Mouse (Mus musculus) erythroid progenitor cell, adult 5-6 weeks (primary cell): ENCODE results near the gene Klre1. TPM values are rescaled to one million over a fixed set of nuclear protein-coding genes. Genes with fewer than 3 reads are reported as not detected.

Source experiments
- ATAC-seq: replicated peaks from 2 replicates; pipeline ENCODE4 v1.8.0; 2016; ENCODE audit warnings: moderate number of reproducible peaks, mild to moderate bottlenecking, moderate TSS enrichment, inconsistent platforms; ENCODE audit not compliant: poor library complexity, low FRiP score, severe bottlenecking
- total RNA-seq, 2 experiments: library from RNA; stranded (forward) in 1 of 2; stranded (reverse) in 1 of 2; fragments of 150-400 nt in 1 of 2; fragments of 186-747, 209-891 nt in 1 of 2; gene quantifications; 2 replicates each; pipeline versions ENCODE4 v1.2.3 to v1.2.4; 2015 to 2017; ENCODE audit warnings: low replicate concordance in 2 of 2

The Klre1 gene
- total RNA-seq (2015; ENCODE audit: low replicate concordance) (not detected in 2 replicates), total RNA-seq (2017; ENCODE audit: low replicate concordance) (not detected in 2 replicates)

GRCm38 (mm10) chr6:129577605-129578004 lies at the start of gene Klre1:
TSS of gene Klre1 (plus strand) at chr6:129577905.
- ATAC-seq, result no peak

GRCm38 (mm10) chr6:129529605-129530004 lies 48.1 kb upstream of the Klre1 start:
- ATAC-seq, result no peak

- ATAC-seq, result no peak
Observed at GRCm38 (mm10) chr6:129530261-129530660, 47.4 kb upstream of the Klre1 start.

GRCm38 (mm10) chr6:129532556-129532941 lies 45.2 kb upstream of the Klre1 start:
- ATAC-seq, result peak; percentile 28; the same call in 1 of the 2 replicates

DNA sequence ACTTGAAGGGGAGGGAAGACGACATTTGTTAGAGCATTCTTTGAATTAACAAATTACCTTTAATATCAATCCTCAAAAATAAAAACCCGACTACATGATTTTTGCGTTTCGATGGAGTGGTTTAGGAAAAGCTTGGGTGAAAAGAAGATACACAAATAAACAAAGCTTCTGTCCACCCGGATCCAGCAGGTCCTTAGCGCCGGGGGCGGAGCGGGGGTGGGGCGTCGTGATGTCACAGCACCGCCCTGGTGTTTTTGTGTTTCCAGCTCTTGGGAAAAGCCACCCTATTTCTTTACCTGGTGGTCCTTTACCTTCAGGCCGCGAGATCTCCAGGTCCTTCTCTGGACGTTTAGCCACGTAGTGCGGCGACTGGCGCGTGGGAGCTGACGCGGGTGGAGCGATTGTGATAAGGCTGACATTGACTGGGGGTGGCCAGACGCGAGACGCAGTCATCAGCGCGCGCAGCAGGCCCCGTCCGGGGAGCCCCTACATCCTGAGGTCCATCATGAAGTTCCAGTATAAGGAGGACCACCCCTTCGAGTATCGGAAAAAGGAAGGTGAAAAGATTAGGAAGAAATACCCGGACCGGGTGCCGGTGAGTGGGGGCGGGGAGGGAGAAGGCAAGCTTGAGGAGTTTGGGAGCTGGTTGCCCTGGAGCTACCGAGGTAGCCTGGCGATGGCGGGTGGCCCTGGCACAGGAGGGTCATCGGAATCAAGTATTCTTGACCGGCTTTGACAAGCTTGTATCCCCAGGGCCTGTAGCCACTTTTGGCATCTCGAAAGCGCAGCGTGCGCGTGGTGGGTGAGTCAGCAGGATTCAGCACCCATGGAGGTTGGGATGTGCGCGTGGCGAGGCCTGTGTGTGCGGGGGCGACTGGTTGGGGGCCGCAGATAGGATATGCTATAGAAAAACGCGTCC lies 44.5 kb upstream of the Klre1 start, which contains the start of gene Gabarapl1:
Gene Gabarapl1, plus strand, starts transcription at position 219 of the 919 bp plus-strand sequence.
- peak; percentile 83 for ATAC-seq

- ATAC-seq, result no peak
Observed at GRCm38 (mm10) chr6:129534057-129534456, 43.6 kb upstream of the Klre1 start.

DNA sequence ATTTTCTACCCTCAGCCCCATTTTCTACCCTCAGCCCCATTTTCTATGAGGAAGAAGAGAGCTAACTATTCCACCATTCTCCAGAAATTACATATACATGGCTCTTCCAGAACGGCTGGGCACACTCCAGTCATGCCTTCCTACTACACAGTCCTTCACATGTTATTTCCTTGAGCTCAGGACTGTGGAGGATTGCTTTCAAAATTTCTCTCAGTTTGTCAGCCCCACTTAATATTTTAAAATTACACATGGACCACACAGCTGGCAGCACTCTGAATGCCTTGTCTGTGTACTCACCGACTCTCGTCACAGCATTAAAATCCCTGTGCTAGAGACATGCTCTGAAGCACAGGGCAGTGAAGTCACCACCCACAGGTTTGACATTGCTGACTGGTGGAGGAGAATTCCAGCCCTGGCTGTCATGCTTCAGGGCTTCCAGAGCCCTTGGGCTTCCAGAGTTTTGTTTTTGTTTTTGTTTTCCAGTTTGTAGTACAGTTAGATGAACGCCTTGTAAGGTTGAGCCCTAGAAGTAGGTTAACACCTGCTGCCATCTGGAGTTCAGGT lies 43.0 kb upstream of the Klre1 start:
- ATAC-seq, result no peak

DNA sequence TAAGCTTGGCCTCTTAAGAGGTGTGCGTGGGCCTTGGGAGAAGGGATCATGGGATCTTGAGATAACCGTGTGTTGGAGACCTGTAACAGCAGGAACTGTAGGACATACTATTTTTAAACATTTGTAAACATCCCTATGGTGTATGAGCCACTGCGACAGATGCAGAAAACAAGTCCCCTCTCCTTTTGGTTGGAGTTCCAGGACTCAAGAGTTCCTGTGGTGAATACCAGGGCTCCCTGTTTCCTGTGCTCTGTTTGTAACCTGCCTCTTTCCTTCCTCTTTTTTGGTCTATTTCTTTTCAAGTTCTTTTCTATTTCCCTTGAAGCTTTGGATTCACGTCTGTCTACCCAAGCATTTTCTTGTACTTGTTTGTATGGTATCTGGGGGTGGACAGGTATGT lies 42.0 kb upstream of the Klre1 start:
- ATAC-seq, result no peak

GRCm38 (mm10) chr6:129538555-129538954 lies 39.1 kb upstream of the Klre1 start:
- no peak for ATAC-seq

- no peak for ATAC-seq
Observed at GRCm38 (mm10) chr6:129541931-129542330, 35.8 kb upstream of the Klre1 start.

DNA sequence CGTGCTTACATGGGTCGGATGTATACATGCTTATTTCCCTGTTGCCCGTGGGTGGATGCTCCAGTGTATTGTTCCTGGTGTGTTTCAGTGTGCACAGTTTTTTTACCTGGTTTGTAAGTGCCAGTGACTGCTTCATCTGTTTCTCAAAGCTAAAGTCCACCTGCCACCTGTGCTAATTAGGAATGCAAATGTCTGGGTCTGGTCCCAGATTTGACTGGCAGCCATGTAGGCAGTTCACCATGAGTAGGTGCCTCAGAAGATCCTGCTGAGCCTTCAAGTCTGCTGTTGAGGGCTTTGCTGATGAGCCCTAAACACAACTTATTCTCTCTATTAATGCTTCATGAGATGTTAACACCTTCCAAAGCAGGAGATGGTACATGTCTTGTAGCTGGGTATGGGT lies 35.2 kb upstream of the Klre1 start:
- ATAC-seq, result no peak

GRCm38 (mm10) chr6:129543709-129544606 lies 33.7 kb upstream of the Klre1 start:
- ATAC-seq, result peak; percentile 86

GRCm38 (mm10) chr6:129547277-129547676 lies 30.4 kb upstream of the Klre1 start:
- no peak for ATAC-seq

DNA sequence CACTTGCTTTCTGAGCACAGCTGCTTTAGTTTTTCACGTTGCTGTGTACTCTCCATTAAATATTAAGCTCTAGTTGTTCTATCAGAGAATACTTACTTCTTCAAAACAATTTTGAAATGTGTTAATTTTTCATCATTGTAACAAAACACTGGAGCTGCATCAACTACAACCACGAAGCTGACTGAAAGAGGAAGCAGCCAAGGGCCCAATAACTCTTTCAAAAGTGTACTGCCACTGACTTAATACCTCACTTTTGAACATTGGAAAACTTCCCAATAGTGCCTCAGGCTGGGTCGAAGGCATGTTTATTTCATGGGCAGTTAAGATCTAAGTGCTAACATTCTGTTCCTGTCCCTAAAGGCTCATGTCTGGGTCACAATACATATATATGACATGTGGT lies 29.7 kb upstream of the Klre1 start:
- ATAC-seq, result no peak

DNA sequence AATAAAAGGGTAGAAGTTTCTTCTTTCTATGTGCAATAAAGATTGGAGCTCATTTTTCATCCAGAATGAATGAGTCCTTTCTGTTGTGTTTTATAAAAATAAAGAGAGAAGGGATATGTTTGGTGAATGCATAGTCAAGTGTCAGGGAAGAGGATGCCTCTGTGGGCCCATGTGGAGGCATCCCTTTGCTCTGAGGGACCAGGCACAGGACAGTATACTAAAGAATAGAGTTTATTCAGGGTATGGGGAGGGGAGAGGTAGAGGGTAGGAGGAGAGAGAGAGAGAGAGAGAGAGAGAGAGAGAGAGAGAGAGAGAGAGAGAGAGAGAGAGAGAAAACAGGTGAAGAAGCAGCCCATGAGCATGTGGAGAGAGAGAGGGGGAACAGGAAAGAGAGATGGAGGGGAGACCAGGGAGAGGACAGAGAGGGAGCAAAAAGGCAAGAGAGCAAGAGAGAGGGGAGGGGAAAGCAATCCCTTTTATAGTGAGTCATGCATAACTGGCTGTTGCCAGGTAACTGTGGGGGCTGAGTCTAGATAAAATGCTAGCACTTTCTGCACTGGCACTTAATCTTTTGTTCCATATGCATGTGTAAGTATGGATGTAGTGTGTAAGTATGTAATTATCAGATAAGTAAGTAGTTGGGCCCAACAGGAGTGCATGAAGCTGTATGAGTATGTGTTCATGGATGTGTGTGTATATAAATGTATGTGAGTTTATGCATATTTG lies 20.2 kb upstream of the Klre1 start:
- ATAC-seq, result peak; percentile 55

DNA sequence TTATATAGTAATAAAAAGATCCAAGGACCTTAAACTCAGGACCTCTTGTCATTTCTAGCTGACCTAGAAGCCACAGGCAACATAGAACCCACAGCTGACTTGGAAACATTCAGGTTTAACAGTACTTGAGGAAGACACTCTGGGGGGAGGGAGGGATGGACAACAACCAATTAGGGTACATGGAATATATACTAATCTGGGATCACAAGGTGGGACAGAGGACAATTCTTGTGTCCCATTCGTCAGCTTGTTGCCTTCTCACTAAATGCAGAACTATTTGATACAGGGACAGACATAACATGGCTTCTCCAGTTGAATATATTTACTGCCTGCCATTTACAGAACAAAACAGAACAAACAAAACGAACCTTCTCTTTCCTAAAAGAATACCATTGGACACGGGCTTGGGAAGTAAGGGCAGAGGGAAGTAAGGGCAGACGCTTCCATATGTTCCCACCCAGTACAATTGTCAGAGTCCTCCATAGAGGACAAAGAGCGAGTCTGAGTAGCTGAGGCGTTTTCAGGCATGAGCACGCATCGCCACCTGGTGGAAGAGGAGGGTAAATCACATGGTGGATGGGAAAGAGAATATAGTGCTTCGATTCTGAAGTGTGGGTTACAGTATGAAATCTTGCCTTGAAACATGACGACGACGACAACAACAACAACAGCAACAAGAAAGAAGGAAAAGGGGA lies 18.6 kb upstream of the Klre1 start:
- peak; percentile 86 for ATAC-seq

DNA sequence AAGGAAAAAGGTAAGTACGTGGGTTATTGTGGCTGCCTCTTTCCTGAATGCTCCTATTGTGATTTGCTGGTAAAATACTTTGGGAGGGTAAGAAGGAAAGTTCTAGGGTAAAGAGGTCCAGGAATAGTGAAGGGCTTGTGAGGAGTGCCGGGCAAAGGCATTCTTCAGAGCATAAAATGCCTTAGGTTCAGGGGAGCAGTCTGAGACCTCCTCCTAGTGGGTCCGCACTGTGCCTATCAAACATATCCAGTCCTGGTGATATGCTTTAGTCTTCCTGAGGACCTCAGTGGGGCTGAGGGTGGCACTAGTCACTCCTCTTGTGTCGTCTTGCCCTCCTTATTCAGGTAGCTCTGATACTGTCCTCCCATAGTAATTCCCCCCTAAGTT lies 18.1 kb upstream of the Klre1 start:
- 0 out of 2 replicates have a peak, but pooled peaks have one; percentile 36 for ATAC-seq

DNA sequence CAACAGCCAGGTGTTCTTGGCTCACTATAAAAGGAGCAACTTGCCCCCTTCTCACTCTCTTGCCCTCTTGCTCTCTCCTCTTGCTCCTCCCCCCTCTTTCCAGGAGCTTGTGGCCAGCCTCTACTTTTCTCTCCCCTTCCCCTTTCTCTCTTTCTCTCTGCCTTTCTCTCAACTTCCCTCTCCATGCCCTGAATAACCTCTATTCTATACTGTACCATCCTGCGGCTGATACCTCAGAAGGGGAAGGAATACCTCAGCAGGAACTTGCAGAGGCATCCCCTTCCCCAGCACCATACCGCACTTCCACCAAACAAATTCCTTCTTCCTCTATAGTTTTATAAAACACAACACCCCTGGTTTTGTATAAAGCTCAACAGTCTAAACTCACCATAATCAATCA lies 12.4 kb upstream of the Klre1 start:
- ATAC-seq, result no peak

- ATAC-seq, result no peak
Observed at GRCm38 (mm10) chr6:129575315-129575714, 2.4 kb upstream of the Klre1 start.
